Mouse (Mus musculus): ENCODE measurements around the gene Creg1.

DNA sequence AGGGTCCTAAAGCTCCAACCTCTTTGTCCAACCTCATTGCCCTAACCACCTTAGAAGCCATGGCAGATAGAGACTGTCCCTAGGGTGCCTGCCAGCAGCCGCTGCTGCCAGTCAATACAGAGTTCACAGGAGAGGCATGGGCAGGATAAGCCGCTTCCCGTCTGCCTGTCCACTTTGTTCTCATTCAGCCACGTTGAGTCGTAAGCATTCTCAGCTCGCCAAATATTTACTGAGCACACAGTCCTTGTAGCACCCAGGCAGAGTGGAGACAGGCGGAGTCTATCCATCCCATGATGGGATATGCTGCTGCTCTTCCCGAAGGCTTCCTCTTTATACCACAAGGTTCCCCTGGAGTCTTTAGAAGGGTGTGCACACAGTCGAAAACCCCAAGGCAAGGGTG lies 53.7 kb downstream of the Creg1 start:
- TF ChIP-seq CTCF (conservative IDR thresholded peaks at IDR 0.05; ENCODE audit: low read length) (no peak), POU5F1 (IDR thresholded peaks at IDR 0.05; ENCODE audit: borderline replicate concordance, low read length) (no peak)
